Mouse (Mus musculus) myocyte (in vitro differentiated cells): ENCODE results near the gene Clps.

Source experiments
- MAX ChIP-seq: IDR thresholded peaks from one replicate; pipeline ENCODE4 v1.6.1; 2011; ENCODE audit warnings: low read depth, mild to moderate bottlenecking, control low read depth
- MYOG ChIP-seq, 3 experiments: IDR thresholded peaks; one replicate each; pipeline ENCODE4 v1.6.1; 2011; ENCODE audit warnings: control low read depth in 2 of 3, low read depth in 2 of 3, mild to moderate bottlenecking in 2 of 3; ENCODE audit not compliant: insufficient read length in 2 of 3, control insufficient read depth in 1 of 3, insufficient read depth in 1 of 3
- POLR2A ChIP-seq: IDR thresholded peaks from one replicate; pipeline ENCODE4 v1.6.1; 2011; ENCODE audit warnings: low read depth, mild to moderate bottlenecking, control low read depth, moderate library complexity; ENCODE audit not compliant: insufficient read length
- SRF ChIP-seq: IDR thresholded peaks from one replicate; pipeline ENCODE4 v1.6.1; 2011; ENCODE audit warnings: low read depth; ENCODE audit not compliant: control insufficient read depth, insufficient read length

GRCm38 (mm10) chr17:28520561-28520960, 40.0 kb downstream of the Clps start:
- TF ChIP-seq POLR2A (no peak), MYOG (IDR thresholded peaks at IDR 0.05; ENCODE audit: control insufficient read depth in 1 of 3, insufficient read depth in 1 of 3, insufficient read length in 2 of 3, low read depth in 2 of 3) (no peak), SRF (no peak), MAX (no peak)
